Mouse (Mus musculus) hindbrain, embryonic 14.5 days (tissue): ENCODE measurements at regions not wholly inside any gene's neighbourhood (a gene's known extent, or its start where the extent isn't known, plus 50 kb on each side); places are given as distances from the start of the nearest gene placed in this dataset.

ENCODE experiments used
- ATAC-seq: fragments of 200-750 bp; cut with Nextera tagmentation; 2 replicates; pipeline ENCODE4 v1.8.0; 2017; ENCODE audit warnings: moderate number of reproducible peaks, mild to moderate bottlenecking, moderate TSS enrichment, moderate library complexity; ENCODE audit not compliant: low FRiP score
- DNase-seq: peaks from one replicate; pipeline ENCODE4 v3.0.0-alpha.2; 2015; ENCODE audit warnings: low spot score
- H3K27ac ChIP-seq: fragments of 300-500 bp; sonication (generic); 2 replicates; pipeline ENCODE4 v1.5.1; 2014; ENCODE audit warnings: mild to moderate bottlenecking, moderate library complexity
- H3K27me3 ChIP-seq: fragments of 300-500 bp; sonication (generic); 2 replicates; pipeline ENCODE4 v1.6.1; 2014; ENCODE audit warnings: mild to moderate bottlenecking, low read length, mixed read lengths; ENCODE audit not compliant: control insufficient read depth, insufficient read depth
- H3K36me3 ChIP-seq: fragments of 300-500 bp; sonication (generic); replicated peaks from 2 replicates; pipeline ENCODE4 v1.6.1; 2014; ENCODE audit not compliant: control insufficient read depth, insufficient read depth
- H3K4me1 ChIP-seq: fragments of 300-500 bp; sonication (generic); replicated peaks from 2 replicates; pipeline ENCODE4 v1.6.1; 2014; ENCODE audit warnings: antibody characterized with exemption, low read length, mixed read lengths; ENCODE audit not compliant: control insufficient read depth, insufficient read depth
- H3K4me2 ChIP-seq: fragments of 300-500 bp; sonication (generic); replicated peaks from 2 replicates; pipeline ENCODE4 v1.6.1; 2014; ENCODE audit warnings: mild to moderate bottlenecking, moderate library complexity
- H3K4me3 ChIP-seq: fragments of 300-500 bp; sonication (generic); replicated peaks from 2 replicates; pipeline ENCODE4 v1.5.1; 2014; ENCODE audit warnings: mild to moderate bottlenecking, low read length
- H3K9ac ChIP-seq: fragments of 300-500 bp; sonication (generic); 2 replicates; pipeline ENCODE4 v1.6.1; 2014
- H3K9me3 ChIP-seq: fragments of 300-500 bp; sonication (generic); 2 replicates; pipeline ENCODE4 v1.6.1; 2016; ENCODE audit warnings: low read length; ENCODE audit not compliant: control insufficient read depth
- WGBS: fragments of 180-500 bp; shearing (Covaris S2); extraction: QIAGEN DNeasy Blood & Tissue Kit; methylation state at CpG from one replicate; pipeline ENCODE4 v1.1.7; 2014; 5-methylcytosine and 5-hydroxymethylcytosine counted together

DNA sequence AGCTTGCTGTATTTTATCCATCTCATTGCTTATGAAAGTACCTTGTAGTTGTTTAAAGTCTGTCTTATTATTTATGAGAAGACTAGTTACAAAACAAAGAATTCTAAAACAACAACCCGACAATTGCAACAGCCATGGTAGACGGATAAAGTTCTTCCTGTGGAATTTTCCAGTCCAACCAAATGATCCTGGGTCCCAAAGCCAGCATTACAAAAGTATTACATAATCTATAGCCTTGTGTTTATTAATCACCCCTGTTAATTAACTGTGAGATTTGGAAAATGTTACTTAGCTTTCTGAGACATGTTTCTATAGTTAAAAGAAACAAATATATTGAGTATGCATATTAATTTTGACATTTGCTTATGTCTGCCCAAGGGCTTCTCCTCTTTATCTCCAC lies 236.9 kb downstream of the Wnt5a start:
- Histone ChIP-seq H3K4me1 (no peaks in the 10 kb centered on the region), H3K27me3 (no peaks in the 10 kb centered on the region), H3K9ac (no peak overlapping the region), H3K4me2 (no peak overlapping the region), H3K36me3 (no peaks in the 10 kb centered on the region), H3K4me3 (no peak overlapping the region), H3K9me3 (no peaks in the 10 kb centered on the region), H3K27ac (no peak overlapping the region)
- WGBS: 85% methylated on average over 2 of the region's 2 CpGs
- no peak for DNase-seq
- no peak for ATAC-seq

- H3K4me2 ChIP-seq: no peak overlapping the region
- no peaks in the 10 kb centered on the region for H3K27me3 ChIP-seq
- no peak overlapping the region for H3K4me3 ChIP-seq
- no peak overlapping the region for H3K9ac ChIP-seq
- no peaks in the 10 kb centered on the region for H3K36me3 ChIP-seq
- no peaks in the 10 kb centered on the region for H3K4me1 ChIP-seq
- no peaks in the 10 kb centered on the region for H3K9me3 ChIP-seq
- ATAC-seq (no peak), DNase-seq (no peak)
- 83% methylated on average over 4 of the region's 4 CpGs for WGBS
- no peak overlapping the region for H3K27ac ChIP-seq
Measured at GRCm38 (mm10) chr14:28743673-28744072, 239.1 kb downstream of the Wnt5a start.

- Histone ChIP-seq H3K4me1 (no peaks in the 10 kb centered on the region), H3K4me3 (no peak overlapping the region), H3K4me2 (no peak overlapping the region), H3K9me3 (no peaks in the 10 kb centered on the region), H3K27ac (no peak overlapping the region), H3K36me3 (no peaks in the 10 kb centered on the region), H3K27me3 (no peaks in the 10 kb centered on the region), H3K9ac (no peak overlapping the region)
- no peak for DNase-seq
- 66% methylated on average over 1 of the region's 1 CpGs for WGBS
- ATAC-seq: no peak
Measured at GRCm38 (mm10) chr14:28750301-28750700, 245.8 kb downstream of the Wnt5a start.

DNA sequence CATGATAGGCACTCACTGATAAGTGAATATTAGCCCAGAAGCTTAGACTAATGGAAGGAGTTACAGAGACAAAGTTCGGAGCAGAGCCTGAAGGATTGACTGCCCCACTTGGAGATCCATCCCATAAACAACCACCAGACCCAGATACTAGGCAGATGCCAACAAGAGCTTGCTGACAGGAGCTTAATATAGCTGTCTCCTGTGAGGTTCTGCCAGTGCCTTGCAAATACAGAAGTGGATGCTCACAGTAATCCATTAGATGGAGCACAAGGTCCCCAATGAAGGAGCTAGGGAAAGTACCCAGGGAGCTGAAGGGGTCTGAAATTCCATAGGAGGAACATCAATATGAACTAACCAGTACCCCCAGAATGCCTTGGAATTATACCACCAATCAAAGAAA lies 252.8 kb upstream of the Lrtm1 start:
- no peak for DNase-seq
- H3K27ac ChIP-seq: no peak overlapping the region
- H3K4me2 ChIP-seq: no peak overlapping the region
- H3K27me3 ChIP-seq: no peaks in the 10 kb centered on the region
- 97% methylated on average over 1 of the region's 1 CpGs for WGBS
- no peaks in the 10 kb centered on the region for H3K36me3 ChIP-seq
- H3K4me3 ChIP-seq: no peak overlapping the region
- H3K9me3 ChIP-seq: no peaks in the 10 kb centered on the region
- H3K9ac ChIP-seq: no peak overlapping the region
- no peaks in the 10 kb centered on the region for H3K4me1 ChIP-seq
- no peak for ATAC-seq

- H3K27ac ChIP-seq: no peak overlapping the region
- WGBS: 76% methylated on average over 11 of the region's 11 CpGs
- no peaks in the 10 kb centered on the region for H3K27me3 ChIP-seq
Measured at GRCm38 (mm10) chr14:28773068-28773467, 244.9 kb upstream of the Lrtm1 start.

GRCm38 (mm10) chr14:28775686-28776085 lies 242.3 kb upstream of the Lrtm1 start:
- no peak overlapping the region for H3K4me3 ChIP-seq
- H3K9me3 ChIP-seq: no peaks in the 10 kb centered on the region
- ATAC-seq (no peak), DNase-seq (no peak)
- H3K4me1 ChIP-seq: no peaks in the 10 kb centered on the region
- H3K27ac ChIP-seq: no peak overlapping the region
- H3K4me2 ChIP-seq: no peak overlapping the region
- no peak overlapping the region for H3K9ac ChIP-seq
- WGBS: 76% methylated on average over 1 of the region's 1 CpGs
- H3K27me3 ChIP-seq: no peaks in the 10 kb centered on the region
- no peaks in the 10 kb centered on the region for H3K36me3 ChIP-seq

More at GRCm38 (mm10) chr14:28773068-28773467, 244.9 kb upstream of the Lrtm1 start:
- no peak overlapping the region for H3K9ac ChIP-seq
- no peak for DNase-seq
- H3K4me1 ChIP-seq: no peaks in the 10 kb centered on the region
- H3K4me3 ChIP-seq: no peak overlapping the region
- no peaks in the 10 kb centered on the region for H3K9me3 ChIP-seq
- H3K36me3 ChIP-seq: no peaks in the 10 kb centered on the region
- no peak for ATAC-seq
- H3K4me2 ChIP-seq: no peak overlapping the region

DNA sequence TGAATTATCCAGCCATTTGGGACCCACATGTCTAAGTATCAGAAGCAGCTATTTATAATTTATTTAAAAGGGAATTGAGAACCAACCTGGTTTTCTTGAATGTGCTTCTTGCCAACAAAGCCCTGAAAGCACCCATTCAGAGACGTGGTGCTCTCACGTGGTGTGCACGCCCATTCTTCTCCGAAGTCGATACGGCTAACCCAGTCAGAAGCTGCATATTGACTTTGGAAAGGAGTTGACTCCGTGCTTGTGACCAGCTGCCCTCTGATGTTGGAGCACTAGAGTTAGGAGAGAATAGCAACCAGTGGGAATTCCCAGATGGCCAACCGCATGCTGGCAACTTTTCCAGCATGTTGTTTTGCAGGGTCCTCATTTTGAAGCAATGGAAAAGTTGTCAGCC lies 240.2 kb upstream of the Lrtm1 start:
- Histone ChIP-seq H3K4me3 (no peak overlapping the region), H3K9me3 (no peaks in the 10 kb centered on the region), H3K4me1 (no peaks in the 10 kb centered on the region), H3K9ac (no peak overlapping the region), H3K27ac (no peak overlapping the region), H3K36me3 (no peaks in the 10 kb centered on the region), H3K27me3 (no peaks in the 10 kb centered on the region), H3K4me2 (no peak overlapping the region)
- no peak for ATAC-seq
- DNase-seq: no peak
- 84% methylated on average over 8 of the region's 8 CpGs for WGBS

DNA sequence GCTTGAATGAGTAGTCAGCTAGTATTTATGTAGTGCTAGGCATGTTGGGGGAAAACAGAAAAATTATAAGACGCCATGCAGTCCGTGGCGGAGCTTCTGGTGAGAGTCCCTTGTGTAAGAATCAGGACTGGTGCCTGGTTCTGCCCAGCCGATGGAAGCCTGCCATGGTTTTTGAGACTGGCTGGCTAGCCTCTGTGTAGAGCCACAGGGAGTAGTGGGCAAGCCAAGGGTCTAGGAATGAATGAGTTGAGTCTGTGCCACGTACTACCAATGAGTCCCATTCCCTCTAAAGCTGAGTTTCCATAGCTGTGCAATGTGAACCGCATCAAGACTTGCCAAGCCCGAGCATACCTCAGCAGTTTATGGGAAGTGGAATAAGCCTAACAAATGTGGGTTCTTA lies 236.3 kb upstream of the Lrtm1 start:
- Histone ChIP-seq H3K9ac (no peak overlapping the region), H3K4me3 (no peak overlapping the region), H3K36me3 (no peaks in the 10 kb centered on the region), H3K4me1 (no peaks in the 10 kb centered on the region), H3K27me3 (no peaks in the 10 kb centered on the region), H3K27ac (no peak overlapping the region), H3K4me2 (no peak overlapping the region), H3K9me3 (no peaks in the 10 kb centered on the region)
- no peak for ATAC-seq
- peak; percentile 23 for DNase-seq
- WGBS: 88% methylated on average over 7 of the region's 7 CpGs

- Histone ChIP-seq H3K27ac (no peak overlapping the region), H3K4me3 (no peak overlapping the region), H3K4me1 (no peaks in the 10 kb centered on the region), H3K9me3 (no peaks in the 10 kb centered on the region), H3K27me3 (no peaks in the 10 kb centered on the region), H3K9ac (no peak overlapping the region), H3K36me3 (no peaks in the 10 kb centered on the region), H3K4me2 (no peak overlapping the region)
- peak; percentile 20 for DNase-seq
- 88% methylated on average over 6 of the region's 6 CpGs for WGBS
- no peak for ATAC-seq
Measured at GRCm38 (mm10) chr14:28784106-28784633, 233.8 kb upstream of the Lrtm1 start.

GRCm38 (mm10) chr14:28798290-28798689 lies 219.7 kb upstream of the Lrtm1 start:
- ATAC-seq (no peak), DNase-seq (no peak)
- no peaks in the 10 kb centered on the region for H3K36me3 ChIP-seq
- H3K4me1 ChIP-seq: no peaks in the 10 kb centered on the region
- no peak overlapping the region for H3K27ac ChIP-seq
- no peak overlapping the region for H3K4me2 ChIP-seq
- 3% methylated on average over 4 of the region's 4 CpGs for WGBS
- no peaks in the 10 kb centered on the region for H3K9me3 ChIP-seq
- no peak overlapping the region for H3K4me3 ChIP-seq
- H3K9ac ChIP-seq: no peak overlapping the region
- no peaks in the 10 kb centered on the region for H3K27me3 ChIP-seq
